Mouse (Mus musculus) myocyte (in vitro differentiated cells): ENCODE results near the gene Mctp2.

Source experiments
- CEBPB ChIP-seq: IDR thresholded peaks from 2 replicates; pipeline ENCODE4 v1.6.1; 2011; ENCODE audit warnings: mild to moderate bottlenecking, moderate library complexity; ENCODE audit not compliant: poor library complexity, insufficient read depth, severe bottlenecking
- MAX ChIP-seq: IDR thresholded peaks from one replicate; pipeline ENCODE4 v1.6.1; 2011; ENCODE audit warnings: low read depth, mild to moderate bottlenecking, control low read depth
- MYOD1 ChIP-seq, 3 experiments: IDR thresholded peaks; one replicate each; pipeline ENCODE4 v1.6.1; 2011; ENCODE audit warnings: control low read depth in 2 of 3, low read depth in 2 of 3, mild to moderate bottlenecking in 2 of 3, moderate library complexity in 1 of 3; ENCODE audit not compliant: insufficient read length in 2 of 3, control insufficient read depth in 1 of 3
- MYOG ChIP-seq, 3 experiments: IDR thresholded peaks; one replicate each; pipeline ENCODE4 v1.6.1; 2011; ENCODE audit warnings: control low read depth in 2 of 3, low read depth in 2 of 3, mild to moderate bottlenecking in 2 of 3; ENCODE audit not compliant: insufficient read length in 2 of 3, control insufficient read depth in 1 of 3, insufficient read depth in 1 of 3
- POLR2A ChIP-seq: IDR thresholded peaks from one replicate; pipeline ENCODE4 v1.6.1; 2011; ENCODE audit warnings: low read depth, mild to moderate bottlenecking, control low read depth, moderate library complexity; ENCODE audit not compliant: insufficient read length
- POLR2AphosphoS2 ChIP-seq: IDR thresholded peaks from one replicate; pipeline ENCODE4 v1.6.1; 2011; ENCODE audit warnings: low read depth, control low read depth; ENCODE audit not compliant: insufficient read length
- SRF ChIP-seq: IDR thresholded peaks from one replicate; pipeline ENCODE4 v1.6.1; 2011; ENCODE audit warnings: low read depth; ENCODE audit not compliant: control insufficient read depth, insufficient read length
- TCF12 ChIP-seq: IDR thresholded peaks from one replicate; pipeline ENCODE4 v1.6.1; 2011; ENCODE audit warnings: mild to moderate bottlenecking, control low read depth; ENCODE audit not compliant: poor library complexity, insufficient read depth, severe bottlenecking
- USF1 ChIP-seq: IDR thresholded peaks from one replicate; pipeline ENCODE4 v1.6.1; 2011; ENCODE audit warnings: low read depth, mild to moderate bottlenecking, control low read depth, moderate library complexity

DNA sequence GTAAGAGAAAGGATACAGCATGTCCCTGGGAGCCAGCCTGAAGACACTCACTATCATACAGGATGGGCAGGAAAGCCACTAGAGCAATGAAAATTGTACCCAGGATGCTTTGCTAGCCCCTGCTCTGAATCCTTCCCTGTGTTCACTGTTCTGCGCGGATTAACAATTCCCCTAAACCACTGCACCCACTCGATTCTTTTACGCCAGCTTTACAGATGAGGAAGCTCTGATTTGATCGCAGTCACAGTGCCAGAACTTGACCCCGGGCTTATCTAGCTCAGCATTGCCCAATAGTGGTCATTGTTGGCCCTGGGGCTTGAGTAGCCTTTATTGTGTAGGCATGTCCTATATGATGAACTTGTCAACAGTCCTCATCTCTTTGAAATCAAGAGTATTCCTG is 34.9 kb downstream of the Mctp2 start:
- TF ChIP-seq MAX (no peak), USF1 (no peak), MYOG (IDR thresholded peaks at IDR 0.05; ENCODE audit: control insufficient read depth in 1 of 3, insufficient read depth in 1 of 3, insufficient read length in 2 of 3, low read depth in 2 of 3) (no peak), POLR2A (no peak), CEBPB (no peak), MYOD1 (IDR thresholded peaks at IDR 0.05; ENCODE audit: control insufficient read depth in 1 of 3, insufficient read length in 2 of 3, low read depth in 2 of 3) (no peak), SRF (no peak), TCF12 (no peak), POLR2AphosphoS2 (no peak)
